Mouse (Mus musculus) retina, embryonic 14.5 days (tissue): Measurements from ENCODE around the gene Smap2.
"Not testable (repeated sequence)": the region's sequence is repeated elsewhere in the genome, so short reads cannot be mapped to it uniquely, and the experiment has no call there.

Experiments
- DNase-seq: peaks from one replicate; pipeline ENCODE4 v3.0.0-alpha.2; 2015; ENCODE audit warnings: low spot score

The Smap2 gene

DNA sequence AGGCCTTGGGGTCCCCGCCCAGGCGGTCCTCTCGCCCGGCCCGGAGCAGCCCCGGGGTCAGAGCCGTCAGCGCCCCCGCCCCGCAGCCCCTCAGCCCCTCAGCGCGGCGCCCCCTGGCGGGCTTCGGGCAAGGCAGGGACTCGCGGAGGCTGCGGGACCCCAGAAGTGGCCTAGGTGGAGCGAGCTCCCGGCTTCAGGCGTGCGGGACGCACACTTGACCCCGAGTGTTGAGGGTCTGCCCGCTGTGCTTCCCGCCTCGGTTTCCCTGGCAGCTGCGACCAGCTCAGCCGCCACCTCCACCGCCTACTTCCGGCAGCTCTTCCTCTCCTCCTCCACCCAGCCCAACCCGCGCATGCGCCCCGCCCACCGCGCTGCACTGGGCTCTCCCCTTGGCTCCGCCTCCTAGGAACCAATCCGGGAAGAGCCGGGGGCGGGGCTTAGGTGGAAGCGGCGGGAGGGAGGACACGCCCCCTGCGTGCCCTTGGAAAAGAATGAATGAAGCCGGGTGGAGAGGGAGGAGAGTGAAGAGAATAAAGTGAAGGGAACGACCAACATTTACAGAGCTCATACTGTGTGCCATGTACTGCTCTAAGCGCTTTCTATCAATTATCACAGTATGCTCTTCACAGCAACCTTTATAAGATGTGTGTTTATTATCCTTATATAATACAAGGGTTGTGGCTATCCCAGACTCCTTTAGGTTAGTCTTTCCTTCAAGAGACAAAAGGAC, at the start of gene Smap2:
Gene Smap2 (minus strand): TSS at position 320 of the 730 bp plus-strand sequence.
- DNase-seq, result peak; percentile 99

- no peak for DNase-seq
Measured at GRCm38 (mm10) chr4:121065336-121065735, 48.3 kb upstream of the Smap2 start.

DNA sequence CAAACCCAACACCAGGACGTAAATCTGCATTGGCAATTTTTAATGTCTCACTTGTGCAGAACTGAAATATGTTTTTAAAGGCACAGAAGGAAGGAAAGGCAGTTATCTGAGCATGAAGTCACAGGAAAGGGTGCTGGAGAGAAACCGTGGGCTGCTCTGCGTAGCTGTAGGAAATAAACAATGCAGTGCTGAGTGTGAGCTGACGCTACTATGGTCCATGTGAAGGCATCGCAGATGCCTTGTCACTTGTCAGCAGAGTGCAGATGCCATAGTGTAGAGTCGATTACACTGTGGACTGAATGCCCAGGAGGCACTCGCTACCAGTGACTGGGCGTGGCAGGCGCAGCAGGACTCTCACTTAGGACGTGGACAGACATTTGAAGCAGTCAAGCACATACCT, 42.2 kb upstream of the Smap2 start:
- not testable (repeated sequence) for DNase-seq

GRCm38 (mm10) chr4:121057032-121057431, 40.0 kb upstream of the Smap2 start:
- no peak for DNase-seq

DNA sequence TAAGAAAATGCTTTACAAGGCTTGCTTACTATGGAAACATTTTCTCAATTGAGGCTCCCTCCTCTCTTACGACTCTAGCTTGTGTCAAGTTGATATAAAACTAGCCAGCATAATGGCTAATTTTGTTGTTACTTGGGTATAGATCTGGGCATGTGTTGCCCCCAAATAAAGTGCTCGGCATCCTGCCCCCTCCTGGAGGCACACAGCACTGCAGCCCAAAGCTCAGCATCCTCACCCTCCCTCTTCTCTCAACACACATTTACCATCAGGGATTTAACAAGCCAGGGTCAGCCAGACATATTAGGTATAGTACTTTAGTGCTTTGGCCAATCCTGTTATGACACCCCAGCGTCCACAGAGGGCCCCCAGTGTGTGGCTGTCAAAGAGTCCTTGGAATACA, 39.3 kb upstream of the Smap2 start:
- peak; percentile 50 for DNase-seq

- DNase-seq, result no peak
Measured at GRCm38 (mm10) chr4:121052454-121053323, 35.6 kb upstream of the Smap2 start.

GRCm38 (mm10) chr4:121051863-121052262, 34.8 kb upstream of the Smap2 start:
- DNase-seq, result peak; percentile 79

DNA sequence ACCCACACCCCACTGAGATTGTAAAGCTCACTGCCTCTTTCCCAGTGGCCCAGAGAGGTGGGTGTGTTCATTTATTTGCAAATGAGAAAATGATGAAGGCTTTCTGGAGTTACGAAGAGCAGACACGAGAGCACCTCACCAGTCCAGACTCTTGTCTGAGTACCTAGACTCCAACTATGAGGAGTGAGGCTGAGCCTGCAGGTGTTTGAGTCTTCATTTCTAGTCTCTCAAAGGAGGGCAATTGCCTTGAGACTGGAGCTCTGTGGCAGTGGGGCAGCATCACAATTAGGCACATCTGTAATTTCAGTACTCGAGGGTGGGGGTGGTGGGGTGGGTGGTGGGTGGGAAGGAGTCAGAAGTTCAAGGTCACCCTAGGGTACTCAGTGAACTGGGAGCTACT, 25.9 kb upstream of the Smap2 start:
- no peak for DNase-seq

DNA sequence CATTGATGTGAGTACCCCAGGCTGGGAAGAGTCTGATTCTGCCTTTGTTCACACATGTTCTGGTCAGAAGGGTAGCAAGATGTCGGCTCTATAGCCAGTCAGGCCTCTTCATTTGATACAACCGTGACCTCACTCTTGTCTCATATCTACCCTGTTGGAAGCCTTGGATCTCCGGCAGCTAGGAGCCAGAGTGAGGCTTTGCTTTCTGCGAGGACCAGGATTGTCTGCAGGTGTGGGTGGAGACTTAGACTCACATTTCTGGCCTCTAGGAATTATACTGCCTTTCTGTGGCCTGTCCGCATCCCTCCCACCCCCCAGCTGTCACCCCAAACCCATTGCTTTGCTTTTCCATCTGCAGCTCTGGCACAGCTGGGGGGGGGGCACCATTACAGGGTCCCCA, 25.4 kb upstream of the Smap2 start:
- DNase-seq, result no peak

DNA sequence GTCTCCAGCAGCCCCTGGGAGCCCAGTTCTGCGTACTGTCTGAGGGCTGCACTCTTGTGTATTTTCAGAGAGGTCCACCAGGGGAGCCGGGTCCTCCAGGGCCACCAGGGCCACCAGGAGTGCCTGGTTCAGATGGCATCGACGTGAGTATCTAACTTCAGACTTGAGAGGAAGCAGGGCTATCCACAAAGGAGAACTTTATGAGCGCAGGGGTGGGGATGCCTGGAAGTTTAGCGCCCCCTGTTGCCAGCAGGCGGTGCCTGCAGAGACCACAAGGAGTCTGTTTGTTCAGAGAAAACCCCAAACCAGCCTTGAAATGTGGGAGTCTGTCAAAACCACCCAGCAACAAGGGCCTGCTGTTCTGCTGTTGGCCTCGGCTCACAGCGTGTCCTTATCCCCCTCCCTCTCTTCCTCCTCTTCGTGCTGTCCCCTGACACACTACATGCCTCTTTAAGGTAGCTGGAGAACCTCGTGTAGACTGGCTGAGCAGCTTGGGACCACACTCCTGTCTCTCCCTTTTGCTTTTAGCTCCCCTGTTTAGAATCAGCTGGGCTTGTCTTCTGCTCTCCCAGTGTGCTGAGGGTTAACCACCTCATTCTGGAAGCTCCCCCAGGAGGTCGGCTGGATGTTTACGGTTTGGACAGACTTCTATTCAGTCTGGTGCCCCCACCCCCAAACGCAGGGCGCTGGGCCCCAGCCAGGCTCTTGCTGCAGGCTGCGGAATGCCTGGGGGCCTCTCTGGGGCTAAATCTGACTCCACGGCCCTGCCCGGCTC, 24.0 kb upstream of the Smap2 start:
- DNase-seq, result peak; percentile 81

GRCm38 (mm10) chr4:121040323-121040722, 23.3 kb upstream of the Smap2 start:
- DNase-seq, result no peak

- peak; percentile 53 for DNase-seq
Measured at GRCm38 (mm10) chr4:121039331-121040115, 22.5 kb upstream of the Smap2 start, which contains the start of gene Col9a2. Gene Col9a2 (plus strand): TSS chr4:121039385.

GRCm38 (mm10) chr4:121033006-121033405, 16.0 kb upstream of the Smap2 start:
- no peak for DNase-seq

GRCm38 (mm10) chr4:121031440-121031839, 14.4 kb upstream of the Smap2 start:
- DNase-seq, result no peak

DNA sequence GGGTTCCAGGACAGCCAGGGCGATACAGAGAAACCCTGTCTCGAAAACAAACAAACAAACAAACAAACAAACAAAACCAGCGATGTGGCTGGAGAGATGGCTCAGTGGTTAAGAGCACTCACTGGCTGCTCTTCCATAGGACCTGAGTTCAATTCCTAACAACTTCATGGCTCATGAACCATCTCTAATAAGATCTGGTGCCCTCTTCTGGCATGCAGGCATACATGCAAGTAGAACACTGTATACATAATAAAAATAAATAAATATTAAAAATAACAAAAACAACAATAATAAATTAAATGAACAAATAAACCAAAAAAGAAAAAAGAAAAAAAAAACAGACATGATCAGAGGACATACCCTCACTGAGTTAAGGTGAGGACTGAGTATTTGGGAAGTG, 12.6 kb upstream of the Smap2 start:
- no peak for DNase-seq

GRCm38 (mm10) chr4:121028659-121029392, 11.8 kb upstream of the Smap2 start:
- peak; percentile 86 for DNase-seq

DNA sequence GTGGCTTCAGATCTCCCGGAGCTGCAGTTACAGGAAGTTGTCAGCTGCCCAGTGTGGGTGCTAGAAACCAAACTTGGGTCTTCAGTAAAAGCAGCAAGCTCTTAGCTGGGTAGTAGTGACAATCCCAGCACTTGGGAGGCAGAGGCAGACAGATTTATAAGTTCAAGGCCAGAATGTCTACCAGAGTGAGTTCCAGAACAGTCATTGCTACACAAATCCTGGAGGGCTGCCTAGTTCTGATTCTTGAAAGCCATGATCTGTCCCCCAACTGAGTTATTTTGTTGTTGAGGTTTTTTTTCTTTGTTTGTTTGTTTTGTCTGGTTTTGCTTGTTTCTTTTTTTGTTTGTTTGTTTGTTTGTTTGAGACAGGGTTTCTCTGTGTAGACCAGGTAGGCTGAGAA, 11.1 kb upstream of the Smap2 start:
- DNase-seq, result no peak

DNA sequence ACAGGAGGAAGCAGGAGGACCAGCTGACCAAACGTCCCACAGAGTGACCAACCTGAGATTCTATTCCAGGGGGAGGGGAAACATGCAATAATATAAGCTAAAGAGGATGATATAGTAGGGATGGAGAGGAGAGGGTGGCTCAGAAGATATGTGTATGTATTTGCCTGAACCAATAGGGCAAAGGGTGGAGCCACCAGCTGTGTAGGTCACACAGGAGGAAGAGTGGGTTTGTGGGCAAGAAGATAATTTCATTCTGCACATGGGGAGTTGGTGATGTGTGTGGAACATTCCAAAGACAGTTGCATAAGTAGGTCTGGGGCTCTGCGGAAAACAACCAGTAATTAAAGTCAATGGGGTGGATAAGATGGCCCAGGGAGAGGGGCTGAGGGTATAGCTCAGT, 8.6 kb upstream of the Smap2 start:
- DNase-seq, result no peak

GRCm38 (mm10) chr4:121023941-121024340, 6.9 kb upstream of the Smap2 start:
- no peak for DNase-seq

DNA sequence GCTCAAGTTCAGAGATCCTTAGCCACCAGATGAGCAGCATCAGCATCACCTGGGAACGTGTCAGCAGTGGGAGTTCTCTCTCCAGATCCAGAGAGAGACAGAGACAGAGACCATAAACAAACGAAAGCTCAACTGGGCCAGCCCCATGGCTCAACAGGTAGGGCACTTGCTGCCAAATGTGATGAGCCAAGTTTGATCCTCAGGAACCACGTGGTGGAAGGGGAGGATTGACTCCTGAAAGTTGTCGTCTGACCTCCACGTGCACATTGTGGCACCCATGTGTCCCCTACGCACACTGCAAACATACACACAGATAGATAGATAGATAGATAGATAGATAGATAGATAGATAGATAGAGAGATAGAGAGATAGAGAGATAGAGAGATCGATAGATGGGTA, 6.4 kb upstream of the Smap2 start:
- DNase-seq, result no peak

DNA sequence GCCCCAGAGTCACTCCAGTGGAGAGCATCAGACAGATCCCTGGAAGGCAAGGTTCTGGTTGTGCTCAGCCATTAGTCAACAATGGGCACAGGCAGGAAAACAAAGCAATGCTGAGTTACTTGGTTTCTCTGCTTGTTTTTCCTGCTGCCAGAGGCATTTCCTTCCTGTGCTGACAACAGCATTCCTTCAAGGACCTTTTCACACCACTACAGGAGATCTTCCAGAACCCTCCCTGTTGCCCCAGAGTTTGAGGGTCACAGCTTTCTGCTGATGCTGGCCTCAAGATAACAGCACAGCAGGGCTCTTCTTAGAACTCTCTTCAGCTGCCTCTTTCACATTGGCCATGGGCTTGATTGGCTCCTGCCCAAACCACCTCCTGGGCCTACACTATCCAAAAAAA, 4.9 kb upstream of the Smap2 start:
- no peak for DNase-seq
